Mouse (Mus musculus): ENCODE measurements at regions not wholly inside any gene's neighbourhood (a gene's known extent, or its start where the extent isn't known, plus 50 kb on each side); places are given as distances from the start of the nearest gene placed in this dataset.

GRCm38 (mm10) chr1:193966652-193967555, 596.8 kb upstream of the Camk1g start:
- no peak for DNase-seq (ENCODE audit: low read depth)
- TF ChIP-seq POLR2A (IDR thresholded peaks at IDR 0.05; ENCODE audit: borderline replicate concordance, extremely low read depth, insufficient read depth, insufficient read length, poor library complexity, severe bottlenecking): no peak
- no peak for TF ChIP-seq CTCF (IDR thresholded peaks at IDR 0.05; ENCODE audit: borderline replicate concordance, extremely low read depth, insufficient read depth, insufficient read length)

- no peak for TF ChIP-seq CTCF (IDR thresholded peaks at IDR 0.05; ENCODE audit: borderline replicate concordance, extremely low read depth, insufficient read depth, insufficient read length)
- no peak for TF ChIP-seq POLR2A (IDR thresholded peaks at IDR 0.05; ENCODE audit: borderline replicate concordance, extremely low read depth, insufficient read depth, insufficient read length, poor library complexity, severe bottlenecking)
- DNase-seq (ENCODE audit: low read depth): no peak
Measured at GRCm38 (mm10) chr1:193965278-193965677, 595.2 kb upstream of the Camk1g start.

GRCm38 (mm10) chr1:193951936-193952335, 581.8 kb upstream of the Camk1g start:
- TF ChIP-seq CTCF (IDR thresholded peaks at IDR 0.05; ENCODE audit: borderline replicate concordance, extremely low read depth, insufficient read depth, insufficient read length) (no peak), POLR2A (IDR thresholded peaks at IDR 0.05; ENCODE audit: borderline replicate concordance, extremely low read depth, insufficient read depth, insufficient read length, poor library complexity, severe bottlenecking) (no peak)
- DNase-seq (ENCODE audit: low read depth): peak; percentile 44

- TF ChIP-seq CTCF (IDR thresholded peaks at IDR 0.05; ENCODE audit: borderline replicate concordance, extremely low read depth, insufficient read depth, insufficient read length): no peak
- TF ChIP-seq POLR2A (IDR thresholded peaks at IDR 0.05; ENCODE audit: borderline replicate concordance, extremely low read depth, insufficient read depth, insufficient read length, poor library complexity, severe bottlenecking): no peak
- peak; percentile 35 for DNase-seq (ENCODE audit: low read depth)
Measured at GRCm38 (mm10) chr1:193949817-193950216, 579.7 kb upstream of the Camk1g start.

GRCm38 (mm10) chr1:193946953-193947586, 577.0 kb upstream of the Camk1g start:
- TF ChIP-seq CTCF (IDR thresholded peaks at IDR 0.05; ENCODE audit: borderline replicate concordance, extremely low read depth, insufficient read depth, insufficient read length): no peak
- no peak for TF ChIP-seq POLR2A (IDR thresholded peaks at IDR 0.05; ENCODE audit: borderline replicate concordance, extremely low read depth, insufficient read depth, insufficient read length, poor library complexity, severe bottlenecking)
- DNase-seq (ENCODE audit: low read depth): peak; percentile 49

GRCm38 (mm10) chr1:193935969-193936368, 565.9 kb upstream of the Camk1g start:
- TF ChIP-seq CTCF (IDR thresholded peaks at IDR 0.05; ENCODE audit: borderline replicate concordance, extremely low read depth, insufficient read depth, insufficient read length) (no peak), POLR2A (IDR thresholded peaks at IDR 0.05; ENCODE audit: borderline replicate concordance, extremely low read depth, insufficient read depth, insufficient read length, poor library complexity, severe bottlenecking) (no peak)
- DNase-seq (ENCODE audit: low read depth): peak; percentile 37

GRCm38 (mm10) chr1:193934308-193934707, 564.2 kb upstream of the Camk1g start:
- DNase-seq (ENCODE audit: low read depth): no peak
- TF ChIP-seq POLR2A (IDR thresholded peaks at IDR 0.05; ENCODE audit: borderline replicate concordance, extremely low read depth, insufficient read depth, insufficient read length, poor library complexity, severe bottlenecking) (no peak), CTCF (IDR thresholded peaks at IDR 0.05; ENCODE audit: borderline replicate concordance, extremely low read depth, insufficient read depth, insufficient read length) (no peak)

GRCm38 (mm10) chr1:193931131-193931729, 561.1 kb upstream of the Camk1g start:
- TF ChIP-seq POLR2A (IDR thresholded peaks at IDR 0.05; ENCODE audit: borderline replicate concordance, extremely low read depth, insufficient read depth, insufficient read length, poor library complexity, severe bottlenecking) (no peak), CTCF (IDR thresholded peaks at IDR 0.05; ENCODE audit: borderline replicate concordance, extremely low read depth, insufficient read depth, insufficient read length) (no peak)
- no peak for DNase-seq (ENCODE audit: low read depth)

- TF ChIP-seq CTCF (IDR thresholded peaks at IDR 0.05; ENCODE audit: borderline replicate concordance, extremely low read depth, insufficient read depth, insufficient read length) (no peak), POLR2A (IDR thresholded peaks at IDR 0.05; ENCODE audit: borderline replicate concordance, extremely low read depth, insufficient read depth, insufficient read length, poor library complexity, severe bottlenecking) (no peak)
Measured at GRCm38 (mm10) chr1:193928607-193929006, 558.5 kb upstream of the Camk1g start.

GRCm38 (mm10) chr1:193922756-193923155, 552.7 kb upstream of the Camk1g start:
- no peak for TF ChIP-seq POLR2A (IDR thresholded peaks at IDR 0.05; ENCODE audit: borderline replicate concordance, extremely low read depth, insufficient read depth, insufficient read length, poor library complexity, severe bottlenecking)
- no peak for TF ChIP-seq CTCF (IDR thresholded peaks at IDR 0.05; ENCODE audit: borderline replicate concordance, extremely low read depth, insufficient read depth, insufficient read length)
- no peak for DNase-seq (ENCODE audit: low read depth)

More at GRCm38 (mm10) chr1:193928607-193929006, 558.5 kb upstream of the Camk1g start:
- DNase-seq (ENCODE audit: low read depth): no peak

- TF ChIP-seq CTCF (IDR thresholded peaks at IDR 0.05; ENCODE audit: borderline replicate concordance, extremely low read depth, insufficient read depth, insufficient read length) (no peak), POLR2A (IDR thresholded peaks at IDR 0.05; ENCODE audit: borderline replicate concordance, extremely low read depth, insufficient read depth, insufficient read length, poor library complexity, severe bottlenecking) (no peak)
- no peak for DNase-seq (ENCODE audit: low read depth)
Measured at GRCm38 (mm10) chr1:193919243-193919642, 549.1 kb upstream of the Camk1g start.
